Mouse (Mus musculus) CH12.LX (cell line): ENCODE data around the gene Sart3. TPM values are rescaled to one million over a fixed set of nuclear protein-coding genes. Genes with fewer than 3 reads are reported as not detected.

ENCODE experiments used
- DNase-seq: peaks from one replicate; pipeline ENCODE4 v3.0.0-alpha.2; 2013; ENCODE audit errors: extremely low read depth
- H3K27ac ChIP-seq: 2 replicates; pipeline ENCODE4 v1.5.1; 2012; ENCODE audit warnings: low read depth, mild to moderate bottlenecking, control low read depth, moderate library complexity; ENCODE audit not compliant: insufficient read depth
- H3K27me3 ChIP-seq: replicated peaks from 2 replicates; pipeline ENCODE3; 2012; ENCODE audit warnings: inconsistent platforms
- H3K36me3 ChIP-seq, 2 experiments: replicated peaks in 1 of 2; 2 replicates each; pipeline versions ENCODE3 to v1.6.1; 2012; ENCODE audit warnings: inconsistent platforms in 1 of 2, low read length in 1 of 2, mild to moderate bottlenecking in 1 of 2, mixed read lengths in 1 of 2, moderate library complexity in 1 of 2; ENCODE audit not compliant: control insufficient read depth in 1 of 2, insufficient read depth in 1 of 2
- H3K4me1 ChIP-seq, 2 experiments: 2 replicates each; pipeline ENCODE4 v1.6.1; 2012; ENCODE audit warnings: inconsistent platforms in 1 of 2, moderate library complexity in 1 of 2; ENCODE audit not compliant: insufficient read depth in 2 of 2, control insufficient read depth in 1 of 2
- H3K4me2 ChIP-seq: 2 replicates; pipeline ENCODE4 v1.6.1; 2012; ENCODE audit warnings: low read depth, mild to moderate bottlenecking, control low read depth; ENCODE audit not compliant: poor library complexity, insufficient read depth, severe bottlenecking
- H3K4me3 ChIP-seq, 3 experiments: fragments of 150-350 bp in 1 of 3; sonication (generic) in 1 of 3; replicated peaks in 1 of 3; 2 replicates each; pipeline versions ENCODE3 to v1.5.1; 2011 to 2012; ENCODE audit warnings: low read depth in 2 of 3, low read length in 2 of 3, mild to moderate bottlenecking in 2 of 3, moderate library complexity in 2 of 3, control low read depth in 1 of 3, improper control_type of control experiment in 1 of 3, inconsistent platforms in 1 of 3, mixed read lengths in 1 of 3; ENCODE audit not compliant: poor library complexity in 1 of 3
- H3K79me2 ChIP-seq: replicated peaks from 2 replicates; pipeline ENCODE4 v1.6.1; 2012; ENCODE audit warnings: mild to moderate bottlenecking, moderate library complexity; ENCODE audit not compliant: control insufficient read depth, poor library complexity, insufficient read depth, severe bottlenecking; ENCODE audit errors: extremely low read depth
- H3K9ac ChIP-seq: 2 replicates; pipeline ENCODE4 v1.6.1; 2012; ENCODE audit warnings: low read depth, mild to moderate bottlenecking, control low read depth, moderate library complexity; ENCODE audit not compliant: insufficient read depth
- H3K9me3 ChIP-seq: replicated peaks from 2 replicates; pipeline ENCODE3; 2012; ENCODE audit warnings: low read length, inconsistent platforms, mixed read lengths
- BHLHE40 ChIP-seq: IDR thresholded peaks from 2 replicates; pipeline ENCODE4 v1.6.1; 2011; ENCODE audit warnings: mild to moderate bottlenecking, low read depth, low read length, improper control_type of control experiment
- CHD2 ChIP-seq: IDR thresholded peaks from 2 replicates; pipeline ENCODE4 v1.6.1; 2011; ENCODE audit warnings: low read length, improper control_type of control experiment
- CTCF ChIP-seq, 2 experiments: IDR thresholded peaks in 1 of 2; conservative IDR thresholded peaks in 1 of 2; 2 replicates each; pipeline ENCODE4 v1.5.1; 2011 to 2012; ENCODE audit warnings: low read depth in 2 of 2, low read length in 2 of 2, improper control_type of control experiment in 1 of 2, inconsistent platforms in 1 of 2, mild to moderate bottlenecking in 1 of 2, moderate library complexity in 1 of 2
- ELF1 ChIP-seq: IDR thresholded peaks from 2 replicates; pipeline ENCODE4 v1.6.1; 2014; ENCODE audit warnings: low read depth, mild to moderate bottlenecking, inconsistent platforms, low read length, improper control_type of control experiment
- EP300 ChIP-seq: IDR thresholded peaks from 2 replicates; pipeline ENCODE4 v1.6.1; 2011; ENCODE audit warnings: low read length, improper control_type of control experiment
- ETS1 ChIP-seq: conservative IDR thresholded peaks from 2 replicates; pipeline ENCODE4 v1.6.1; 2012; ENCODE audit warnings: low read depth, mild to moderate bottlenecking, inconsistent platforms, low read length, improper control_type of control experiment, moderate library complexity
- GABPA ChIP-seq: IDR thresholded peaks from 2 replicates; pipeline ENCODE4 v1.6.1; 2012; ENCODE audit warnings: low read depth, low read length, improper control_type of control experiment, inconsistent platforms; ENCODE audit not compliant: insufficient replicate concordance
- IRF4 ChIP-seq: IDR thresholded peaks from 2 replicates; pipeline ENCODE4 v1.6.1; 2014; ENCODE audit warnings: low read depth, mild to moderate bottlenecking, inconsistent platforms, low read length, improper control_type of control experiment
- JUN ChIP-seq: IDR thresholded peaks from 2 replicates; pipeline ENCODE4 v1.6.1; 2011; ENCODE audit warnings: low read depth, mild to moderate bottlenecking, low read length, improper control_type of control experiment, moderate library complexity; ENCODE audit not compliant: insufficient read depth
- KAT2A ChIP-seq: IDR thresholded peaks from 2 replicates; pipeline ENCODE4 v1.6.1; 2012; ENCODE audit warnings: low read length, improper control_type of control experiment, inconsistent platforms; ENCODE audit not compliant: insufficient replicate concordance
- MAFK ChIP-seq: IDR thresholded peaks from 2 replicates; pipeline ENCODE4 v1.6.1; 2011; ENCODE audit warnings: low read length, improper control_type of control experiment; ENCODE audit not compliant: insufficient replicate concordance
- MAX ChIP-seq: IDR thresholded peaks from 2 replicates; pipeline ENCODE4 v1.6.1; 2011; ENCODE audit warnings: low read length, improper control_type of control experiment
- MEF2A ChIP-seq: IDR thresholded peaks from 2 replicates; pipeline ENCODE4 v1.6.1; 2014; ENCODE audit warnings: low read depth, mild to moderate bottlenecking, inconsistent platforms, low read length, improper control_type of control experiment, borderline replicate concordance
- NELFE ChIP-seq: IDR thresholded peaks from 2 replicates; pipeline ENCODE4 v1.6.1; 2011; ENCODE audit warnings: low read depth, low read length, improper control_type of control experiment
- NRF1 ChIP-seq: IDR thresholded peaks from 2 replicates; pipeline ENCODE4 v1.6.1; 2014; ENCODE audit warnings: low read depth, mild to moderate bottlenecking, inconsistent platforms, low read length, improper control_type of control experiment, moderate library complexity
- PAX5 ChIP-seq: IDR thresholded peaks from 2 replicates; pipeline ENCODE4 v1.6.1; 2012; ENCODE audit warnings: low read length, inconsistent platforms, mixed read lengths
- RCOR1 ChIP-seq: conservative IDR thresholded peaks from 2 replicates; pipeline ENCODE4 v1.6.1; 2012; ENCODE audit warnings: low read depth, mild to moderate bottlenecking, inconsistent platforms, low read length, improper control_type of control experiment
- SIN3A ChIP-seq: IDR thresholded peaks from 2 replicates; pipeline ENCODE4 v1.6.1; 2012; ENCODE audit warnings: low read length, improper control_type of control experiment, inconsistent platforms
- TBP ChIP-seq: conservative IDR thresholded peaks from 2 replicates; pipeline ENCODE4 v1.6.1; 2011; ENCODE audit warnings: low read depth, low read length, improper control_type of control experiment
- TCF12 ChIP-seq: IDR thresholded peaks from 2 replicates; pipeline ENCODE4 v1.6.1; 2014; ENCODE audit warnings: low read depth, mild to moderate bottlenecking, inconsistent platforms, low read length, improper control_type of control experiment
- UBTF ChIP-seq: IDR thresholded peaks from 2 replicates; pipeline ENCODE4 v1.6.1; 2012; ENCODE audit warnings: low read depth, mild to moderate bottlenecking, inconsistent platforms, low read length, improper control_type of control experiment, moderate library complexity
- USF1 ChIP-seq: IDR thresholded peaks from 2 replicates; pipeline ENCODE4 v1.6.1; 2014; ENCODE audit warnings: low read depth, mild to moderate bottlenecking, inconsistent platforms, low read length, improper control_type of control experiment
- USF2 ChIP-seq: conservative IDR thresholded peaks from 2 replicates; pipeline ENCODE4 v1.6.1; 2011; ENCODE audit warnings: low read depth, low read length, improper control_type of control experiment
- ZC3H11A ChIP-seq: IDR thresholded peaks from 2 replicates; pipeline ENCODE4 v1.6.1; 2012; ENCODE audit warnings: low read depth, mild to moderate bottlenecking, inconsistent platforms, low read length, improper control_type of control experiment
- dilution Hi-C: fragments of 300-500 bp; cut with MboI; formaldehyde crosslinking; loops from 2 replicates; pipeline ENCODE4 v1.14.3; 2020; ENCODE audit warnings: low sequenced_read_pairs; ENCODE audit not compliant: extremely low pct_unique_long_range_greater_than_20kb, extremely low pct_ligation_motif_present
- in situ Hi-C: fragments of 300-500 bp; cut with MboI; formaldehyde crosslinking; loops from 3 replicates; pipeline ENCODE4 v1.14.3; 2019; ENCODE audit warnings: low sequenced_read_pairs, low pct_ligation_motif_present, low pct_unique_long_range_greater_than_20kb, mixed read lengths
- polyA plus RNA-seq: library from polyadenylated mRNA; unstranded; fragments of >175 nt; gene quantifications from 2 replicates; pipeline ENCODE4 v1.2.1, GENCODE M21; 2012; ENCODE audit warnings: low read depth; ENCODE audit not compliant: insufficient read length
- total RNA-seq, 2 experiments: library from RNA; depleted of rRNA; stranded (reverse); fragments of 300-350 nt in 1 of 2; fragments of >200 nt in 1 of 2; gene quantifications; 2 replicates each; pipeline ENCODE4 v1.2.3; 2012 to 2014

Gene Sart3
- total and polyA plus RNA-seq, 3 experiments: 28.8 to 104 (median 67.0) TPM

DNA sequence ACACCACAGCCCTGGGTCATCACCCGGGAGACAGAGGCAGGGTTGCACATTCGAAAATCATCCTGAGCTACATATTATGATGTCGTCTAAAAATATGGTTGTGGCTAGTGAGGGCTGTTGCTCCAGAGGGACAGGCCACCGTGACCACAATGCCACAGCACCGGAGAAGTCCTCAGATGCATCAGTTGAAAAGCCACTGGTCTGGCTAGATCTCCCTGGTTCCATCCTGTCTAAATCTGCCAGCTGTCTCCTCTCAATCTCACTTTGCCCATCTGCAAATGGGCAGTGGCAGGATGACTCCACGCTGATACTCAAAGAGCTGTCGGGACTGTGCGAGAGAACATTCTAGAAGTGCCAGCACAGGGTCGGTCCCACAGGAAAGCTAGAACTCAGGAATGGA is 26.2 kb upstream of the Sart3 start:
- H3K27ac ChIP-seq: no peak overlapping the region
- peaks cover 9 to 37% of the 10 kb centered on the region in 2 experiments for H3K4me1 ChIP-seq
- TF ChIP-seq USF1: no peak
- TF ChIP-seq SIN3A: no peak
- TF ChIP-seq RCOR1: no peak
- no peak for TF ChIP-seq ETS1
- TF ChIP-seq CHD2: no peak
- TF ChIP-seq EP300: no peak
- TF ChIP-seq NRF1: no peak
- TF ChIP-seq MEF2A: no peak
- no peak for TF ChIP-seq UBTF
- TF ChIP-seq MAX: no peak
- no peak for TF ChIP-seq ZC3H11A
- TF ChIP-seq TCF12: no peak
- TF ChIP-seq ELF1: no peak
- TF ChIP-seq GABPA: no peak
- no peak for TF ChIP-seq BHLHE40
- no peak for TF ChIP-seq MAFK
- no peak for TF ChIP-seq TBP
- no peak for TF ChIP-seq KAT2A
- TF ChIP-seq JUN: no peak
- no peak for TF ChIP-seq NELFE
- TF ChIP-seq, all 38 proteins: peak for 0
- Histone ChIP-seq H3K9me3 (no peaks in the 10 kb centered on the region), H3K9ac (no peak overlapping the region), H3K27me3 (peaks cover 2% of the 10 kb centered on the region), H3K4me2 (no peak overlapping the region), H3K79me2 (no peaks in the 10 kb centered on the region), H3K4me3 (no peak overlapping the region), H3K36me3 (no peaks in the 10 kb centered on the region)
- in situ Hi-C loops (no loop called here), dilution Hi-C loops (no loop called here)
- DNase-seq: no peak

GRCm38 (mm10) chr5:113797149-113797882 is 25.0 kb upstream of the Sart3 start:
- Histone ChIP-seq H3K36me3 (no peaks in the 10 kb centered on the region), H3K4me3 (no peak overlapping the region), H3K9me3 (no peaks in the 10 kb centered on the region), H3K79me2 (no peaks in the 10 kb centered on the region), H3K4me2 (no peak overlapping the region), H3K4me1 (peaks cover 11 to 46% of the 10 kb centered on the region in 2 experiments; a peak in 3 of 4 replicates), H3K27me3 (peaks cover 2% of the 10 kb centered on the region), H3K27ac (no peak overlapping the region), H3K9ac (no peak overlapping the region)
- dilution Hi-C loops (no loop called here), in situ Hi-C loops (no loop called here)
- no peak for TF ChIP-seq USF2
- no peak for TF ChIP-seq PAX5
- no peak for TF ChIP-seq CTCF (conservative IDR thresholded peaks at IDR 0.05 in 1 of 2, IDR thresholded peaks at IDR 0.05 in 1 of 2; ENCODE audit: low read depth in 2 of 2, low read length in 2 of 2)
- no peak for TF ChIP-seq MAX
- no peak for TF ChIP-seq ZC3H11A
- TF ChIP-seq MEF2A: no peak
- no peak for TF ChIP-seq IRF4
- no peak for TF ChIP-seq JUN
- TF ChIP-seq SIN3A: no peak
- no peak for TF ChIP-seq ELF1
- DNase-seq: no peak
